Mouse (Mus musculus): Measurements from ENCODE around the gene Gtdc1.

The Gtdc1 gene

DNA sequence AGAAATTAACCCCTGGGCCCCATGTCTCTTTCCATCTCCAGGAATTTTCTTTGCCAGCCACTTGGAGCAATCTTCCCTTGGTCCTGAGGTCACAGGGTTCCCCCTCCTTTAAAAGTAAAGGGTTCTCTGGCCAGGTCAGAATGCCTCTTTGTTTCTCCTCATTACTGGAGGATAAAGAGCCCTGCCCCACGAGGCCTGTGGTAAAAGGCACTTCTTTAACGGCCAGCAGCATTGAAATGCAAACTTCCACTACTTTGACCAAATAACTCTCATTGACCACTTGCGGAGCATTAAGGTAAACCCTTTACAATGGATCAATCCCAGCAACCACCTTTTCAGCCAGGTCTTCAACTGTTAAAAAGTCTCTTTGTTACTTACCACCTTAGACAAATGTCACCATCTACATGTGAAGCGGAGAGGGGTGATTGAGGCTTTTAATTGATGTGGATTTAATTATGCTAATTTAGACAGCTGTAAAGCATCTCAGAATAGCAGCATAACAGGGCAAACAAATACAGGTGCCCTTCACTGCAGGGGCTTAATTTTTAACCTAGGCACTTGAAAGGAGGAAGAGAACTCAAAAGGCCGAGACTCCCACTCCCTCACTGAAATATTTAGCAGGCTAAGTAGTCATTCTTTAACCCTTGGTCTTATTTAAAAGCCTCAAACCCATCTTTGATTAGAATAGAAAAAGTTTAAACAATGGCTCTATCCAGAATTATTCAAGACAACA lies 402.1 kb downstream of the Gtdc1 start:
- no peak for DNase-seq (ENCODE audit: low spot score)

DNA sequence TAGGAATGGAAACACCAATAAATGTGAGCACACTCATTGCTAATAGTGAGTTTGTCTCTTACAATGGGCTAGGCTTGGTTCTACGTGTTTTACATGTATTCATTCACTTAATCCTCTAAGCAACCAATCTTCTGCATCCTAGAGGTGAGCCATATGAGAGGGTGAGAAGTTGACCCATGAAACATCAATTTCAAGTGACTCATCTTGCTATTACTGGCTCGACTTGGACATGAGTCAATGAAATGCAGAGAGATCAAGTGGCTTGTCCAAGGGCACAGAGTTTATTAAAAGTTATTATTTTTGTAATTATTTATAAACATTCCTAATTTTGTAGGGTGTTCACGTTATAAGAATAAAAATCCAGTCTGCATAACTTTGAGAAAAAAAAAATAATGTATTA lies 408.2 kb downstream of the Gtdc1 start:
- no peak for DNase-seq (ENCODE audit: low spot score)

DNA sequence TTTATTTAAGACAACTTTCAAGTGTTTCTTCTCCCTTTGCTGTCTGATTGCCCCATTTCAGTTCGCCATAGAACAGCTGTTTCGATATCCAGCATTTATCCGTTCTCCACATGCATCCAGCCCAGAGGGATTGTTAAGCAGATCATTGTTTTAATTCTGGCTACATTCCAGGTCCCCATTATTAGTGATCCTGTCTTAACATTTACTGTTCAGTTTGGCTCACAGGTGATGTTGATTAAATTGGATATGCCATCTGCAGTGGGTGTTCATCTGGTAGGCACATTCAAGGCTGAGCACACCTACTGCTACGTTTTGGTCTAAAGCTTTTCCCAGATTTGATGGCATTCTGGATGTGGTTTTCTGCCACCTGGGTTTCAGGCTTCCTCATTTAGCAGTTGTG lies 409.4 kb downstream of the Gtdc1 start:
- no peak for DNase-seq (ENCODE audit: low spot score)

All from adipocyte (in vitro differentiated cells).